Mouse (Mus musculus) heart, adult 2 months (tissue): ENCODE data around the gene Sntb2. TPM values are rescaled to one million over a fixed set of nuclear protein-coding genes. Genes with fewer than 3 reads are reported as not detected.
A peak's percentile ranks its signal among the peaks of the same experiment; 100 is the strongest.
"Not testable (repeated sequence)": the region's sequence is repeated elsewhere in the genome, so short reads cannot be mapped to it uniquely, and the experiment has no call there.

Experiments used
- DNase-seq, 2 experiments: peaks; one replicate each; pipeline ENCODE4 v3.0.0; 2021
- H3K27ac ChIP-seq: fragments of 200-600 bp; 2 replicates; pipeline ENCODE4 v1.8.1; 2022
- H3K27me3 ChIP-seq: fragments of 200-500 bp; 2 replicates; pipeline ENCODE4 v1.6.1; 2012; ENCODE audit warnings: mild to moderate bottlenecking, low read length, inconsistent platforms, mixed read lengths; ENCODE audit not compliant: control insufficient read depth, insufficient read depth
- H3K36me3 ChIP-seq: fragments of 200-500 bp; 2 replicates; pipeline ENCODE4 v1.6.1; 2012; ENCODE audit warnings: low read length, inconsistent platforms; ENCODE audit not compliant: control insufficient read depth, insufficient read depth
- H3K4me1 ChIP-seq: fragments of 200-500 bp; 2 replicates; pipeline ENCODE4 v1.6.1; 2011; ENCODE audit warnings: low read length; ENCODE audit not compliant: control insufficient read depth, insufficient read depth
- H3K4me3 ChIP-seq: fragments of 200-600 bp; 2 replicates; pipeline ENCODE4 v1.8.1; 2022
- H3K79me2 ChIP-seq: fragments of 200-500 bp; replicated peaks from 2 replicates; pipeline ENCODE4 v1.6.1; 2012; ENCODE audit warnings: mild to moderate bottlenecking, inconsistent platforms, low read length, moderate library complexity, mixed read lengths; ENCODE audit not compliant: control insufficient read depth, insufficient read depth
- H3K9ac ChIP-seq: fragments of 200-500 bp; 2 replicates; pipeline ENCODE4 v1.6.1; 2012; ENCODE audit warnings: low read depth, mild to moderate bottlenecking, control low read depth, inconsistent platforms, low read length, mixed read lengths
- CTCF ChIP-seq: fragments of 200-600 bp; IDR thresholded peaks from 2 replicates; pipeline ENCODE4 v1.8.1; 2022; ENCODE audit warnings: antibody characterized with exemption, mild to moderate bottlenecking, moderate library complexity
- EP300 ChIP-seq: fragments of 200-500 bp; IDR thresholded peaks from 2 replicates; pipeline ENCODE4 v1.6.1; 2011; ENCODE audit warnings: low read depth, low read length, control low read depth; ENCODE audit not compliant: insufficient read depth
- POLR2A ChIP-seq: fragments of 200-500 bp; IDR thresholded peaks from 2 replicates; pipeline ENCODE4 v1.6.1; 2011; ENCODE audit warnings: mild to moderate bottlenecking, low read depth, low read length, control low read depth; ENCODE audit not compliant: insufficient read depth
- WGBS: fragments of 180-500 bp; shearing (Covaris S2); methylation state at CpG from one replicate; pipeline ENCODE4 v1.1.7; 2018; 5-methylcytosine and 5-hydroxymethylcytosine counted together
- intact Hi-C: fragments of 180-260 bp; cut with DNase I; formaldehyde crosslinking; loops from one replicate; pipeline ENCODE4 v1.15.1; 2025
- polyA plus RNA-seq: library from polyadenylated mRNA; depleted of rRNA; stranded (reverse); fragments of >200 nt; gene quantifications from 2 replicates; pipeline ENCODE4 v1.2.3, GENCODE M21; 2012
- total RNA-seq, 2 experiments: library from RNA; stranded (reverse); gene quantifications; 2 replicates each; pipeline ENCODE4 v1.2.3; 2021

The Sntb2 gene
- total and polyA plus RNA-seq, 3 experiments: 4.5 to 10.7 (median 10.0) TPM

GRCm38 (mm10) chr8:106996339-106996738 lies 60.8 kb downstream of the Sntb2 start:
- H3K27me3 ChIP-seq, H3K9ac ChIP-seq, H3K79me2 ChIP-seq, H3K36me3 ChIP-seq, H3K27ac ChIP-seq, DNase-seq, H3K4me1 ChIP-seq, H3K4me3 ChIP-seq, intact Hi-C loops: not testable (repeated sequence)
- TF ChIP-seq CTCF: peak; percentile 58
- 87% methylated on average over 4 of the region's 4 CpGs for WGBS

DNA sequence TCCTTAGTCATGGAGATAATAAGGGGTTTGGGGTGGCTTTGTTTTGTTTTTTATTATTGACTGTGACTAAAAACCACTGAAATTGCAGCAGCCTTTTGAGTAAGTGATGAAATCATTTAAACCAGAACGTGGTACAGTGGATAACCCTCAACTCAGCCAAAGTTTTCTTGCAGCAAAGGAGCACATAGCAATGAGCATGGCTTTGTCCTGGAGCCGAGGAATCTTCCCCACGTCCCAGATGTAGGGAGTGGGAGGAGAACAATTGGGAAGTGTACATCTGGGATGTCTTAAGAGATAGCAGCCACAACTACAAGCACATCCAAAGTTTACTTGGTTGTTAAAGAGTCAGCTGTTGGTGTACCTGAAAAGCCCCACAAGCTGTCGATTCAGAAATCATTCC lies 61.9 kb downstream of the Sntb2 start:
- Histone ChIP-seq H3K36me3 (peaks cover 4% of the 10 kb centered on the region; the same call in 1 of the 2 replicates), H3K4me1 (peaks cover 2% of the 10 kb centered on the region; the same call in 1 of the 2 replicates), H3K27ac (no peak overlapping the region), H3K27me3 (no peaks in the 10 kb centered on the region), H3K4me3 (no peak overlapping the region), H3K9ac (no peak overlapping the region), H3K79me2 (no peaks in the 10 kb centered on the region)
- 56% methylated on average over 4 of the region's 4 CpGs for WGBS
- DNase-seq: no peak
- no peak for TF ChIP-seq CTCF
- TF ChIP-seq POLR2A: no peak
- TF ChIP-seq EP300: no peak
- intact Hi-C loops: no loop called here

DNA sequence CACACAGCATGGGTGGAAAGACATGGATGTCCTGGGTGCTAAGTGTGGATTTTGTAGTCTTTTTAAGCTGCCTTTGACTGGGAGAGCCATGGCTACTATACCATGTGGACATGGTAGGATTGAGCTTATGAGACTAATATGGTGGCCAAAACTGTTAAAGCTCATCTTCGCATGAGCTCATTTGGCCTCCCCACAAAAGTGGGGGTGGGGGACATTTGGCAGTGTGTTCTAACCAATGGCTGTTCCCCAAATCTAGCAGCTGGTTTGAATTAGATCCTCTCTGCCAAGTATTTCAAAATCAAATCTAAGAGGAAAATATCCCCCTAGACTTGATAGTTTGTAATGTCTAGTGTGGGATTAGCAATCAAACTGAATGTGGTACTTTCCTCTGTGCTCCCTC lies 63.5 kb downstream of the Sntb2 start:
- Histone ChIP-seq H3K27ac (peak overlapping the region; percentile 33; the same call in 1 of the 2 replicates), H3K9ac (no peak overlapping the region), H3K27me3 (no peaks in the 10 kb centered on the region), H3K4me1 (peaks cover 2% of the 10 kb centered on the region; the same call in 1 of the 2 replicates), H3K4me3 (no peak overlapping the region), H3K36me3 (peaks cover 2% of the 10 kb centered on the region; the same call in 1 of the 2 replicates), H3K79me2 (no peaks in the 10 kb centered on the region)
- TF ChIP-seq CTCF (no peak), POLR2A (no peak), EP300 (no peak)
- WGBS: 77% methylated on average over 1 of the region's 1 CpGs
- intact Hi-C loops: no loop called here
- DNase-seq: peak; percentile 63 to 74

DNA sequence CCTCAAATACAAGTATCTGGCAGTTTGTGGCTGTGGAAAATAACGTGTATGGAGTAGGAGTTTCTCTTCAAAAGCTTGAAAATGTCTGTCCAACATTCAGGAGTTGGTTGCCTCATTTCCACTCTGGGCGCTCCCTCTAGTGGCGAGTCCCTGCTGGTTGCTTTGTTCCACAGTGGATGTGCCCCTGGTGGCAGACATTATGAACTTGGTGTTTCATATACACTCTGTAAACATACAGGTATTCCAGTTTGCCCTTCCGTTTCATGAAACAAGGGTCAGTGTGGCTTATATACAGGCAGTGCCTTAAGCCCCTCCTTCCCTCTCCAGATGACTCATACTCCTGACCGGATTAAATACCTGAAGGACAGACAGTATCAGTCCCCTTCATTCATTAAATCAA lies 67.0 kb downstream of the Sntb2 start:
- TF ChIP-seq CTCF (no peak), EP300 (peak; percentile 95)
- DNase-seq: peak; percentile 83 to 89

GRCm38 (mm10) chr8:107007795-107008194 lies 72.2 kb downstream of the Sntb2 start:
- 91% methylated on average over 3 of the region's 3 CpGs for WGBS
- intact Hi-C loops: no loop called here
- H3K9ac ChIP-seq: no peak overlapping the region
- no peaks in the 10 kb centered on the region for H3K79me2 ChIP-seq
- no peak overlapping the region for H3K27ac ChIP-seq
- no peak overlapping the region for H3K4me3 ChIP-seq
- H3K4me1 ChIP-seq: no peaks in the 10 kb centered on the region
- no peaks in the 10 kb centered on the region for H3K27me3 ChIP-seq
- H3K36me3 ChIP-seq: no peaks in the 10 kb centered on the region
- no peak for DNase-seq
- no peak for TF ChIP-seq POLR2A
- TF ChIP-seq EP300: no peak
- no peak for TF ChIP-seq CTCF

More for the DNA sequence above, 67.0 kb downstream of the Sntb2 start:
- H3K4me1 ChIP-seq: no peaks in the 10 kb centered on the region; the same call in 1 of the 2 replicates
- H3K79me2 ChIP-seq: no peaks in the 10 kb centered on the region
- H3K27me3 ChIP-seq: no peaks in the 10 kb centered on the region
- no peak overlapping the region for H3K4me3 ChIP-seq
- WGBS: 25% methylated on average over 5 of the region's 5 CpGs
- H3K36me3 ChIP-seq: peaks cover 2% of the 10 kb centered on the region; the same call in 1 of the 2 replicates
- H3K9ac ChIP-seq: no peak overlapping the region
- H3K27ac ChIP-seq: no peak overlapping the region
- intact Hi-C loops: loop anchor here (1.0 to 5.0 kb wide), 3 partner anchors 68 to 310 kb away; partner anchors contain the start of gene Sntb2

GRCm38 (mm10) chr8:107012666-107013065 lies 77.1 kb downstream of the Sntb2 start:
- DNase-seq: no peak
- Histone ChIP-seq H3K36me3 (no peaks in the 10 kb centered on the region), H3K4me3 (no peak overlapping the region), H3K79me2 (no peaks in the 10 kb centered on the region), H3K4me1 (no peaks in the 10 kb centered on the region), H3K9ac (no peak overlapping the region), H3K27me3 (no peaks in the 10 kb centered on the region), H3K27ac (no peak overlapping the region)
- intact Hi-C loops: no loop called here
- 74% methylated on average over 2 of the region's 2 CpGs for WGBS
- TF ChIP-seq POLR2A: no peak
- TF ChIP-seq EP300: no peak
- no peak for TF ChIP-seq CTCF
